Mouse (Mus musculus): Measurements from ENCODE around the gene Ush1g. TPM values are rescaled to one million over a fixed set of nuclear protein-coding genes. Genes with fewer than 3 reads are reported as not detected.

Ush1g gene
- polyA plus RNA-seq, 1 experiment from 2014 or later: 0.32 TPM

GRCm38 (mm10) chr11:115298160-115298559 is 23.7 kb downstream of the Ush1g start:
- H3K36me3 ChIP-seq (ENCODE audit: control insufficient read depth, insufficient read depth): no peaks in the 10 kb centered on the region
- no peak for ATAC-seq (replicated peaks; ENCODE audit: extremely low read depth, insufficient read depth, low FRiP score)
- peaks cover 6% of the 10 kb centered on the region for H3K4me1 ChIP-seq (ENCODE audit: control insufficient read depth, insufficient read depth, low read length)
- H3K27ac ChIP-seq (ENCODE audit: low read length): no peak overlapping the region
- peaks cover 13% of the 10 kb centered on the region for H3K27me3 ChIP-seq (ENCODE audit: control insufficient read depth, insufficient read depth, low read length)
- no peak overlapping the region for H3K9ac ChIP-seq (ENCODE audit: low read length)
- H3K4me2 ChIP-seq (ENCODE audit: low read depth, low read length): no peak overlapping the region
- H3K4me3 ChIP-seq (ENCODE audit: low read length): no peak overlapping the region
- WGBS: 70% methylated on average over 8 of the region's 8 CpGs
- H3K9me3 ChIP-seq (replicated peaks; ENCODE audit: control insufficient read depth, low read length): peaks cover 3% of the 10 kb centered on the region; the same call in 1 of the 2 replicates

GRCm38 (mm10) chr11:115297214-115297826 is 24.5 kb downstream of the Ush1g start, which contains the start of gene Fads6:
Gene Fads6, minus strand, starts transcription at chr11:115297663.
- H3K4me3 ChIP-seq (ENCODE audit: low read length): peak within 1 kb of the TSS; percentile 61
- peaks cover 13% of the 10 kb centered on the region for H3K27me3 ChIP-seq (ENCODE audit: control insufficient read depth, insufficient read depth, low read length)
- H3K4me2 ChIP-seq (ENCODE audit: low read depth, low read length): peak within 1 kb of the TSS; percentile 98
- peaks cover 11% of the 10 kb centered on the region for H3K4me1 ChIP-seq (ENCODE audit: control insufficient read depth, insufficient read depth, low read length)
- under 1% methylated on average over 44 of the region's 44 CpGs for WGBS
- H3K27ac ChIP-seq (ENCODE audit: low read length): no peak within 1 kb of the TSS
- ATAC-seq (replicated peaks; ENCODE audit: extremely low read depth, insufficient read depth, low FRiP score): peak; percentile 71
- H3K9me3 ChIP-seq (replicated peaks; ENCODE audit: control insufficient read depth, low read length): peaks cover 3% of the 10 kb centered on the region; the same call in 1 of the 2 replicates
- H3K9ac ChIP-seq (ENCODE audit: low read length): peak within 1 kb of the TSS; percentile 73
- no peaks in the 10 kb centered on the region for H3K36me3 ChIP-seq (ENCODE audit: control insufficient read depth, insufficient read depth)

- no peak for ATAC-seq (replicated peaks; ENCODE audit: extremely low read depth, insufficient read depth, low FRiP score)
- H3K27me3 ChIP-seq (ENCODE audit: control insufficient read depth, insufficient read depth, low read length): peaks cover 13% of the 10 kb centered on the region
- peak overlapping the region; percentile 61 for H3K4me3 ChIP-seq (ENCODE audit: low read length)
- H3K9me3 ChIP-seq (replicated peaks; ENCODE audit: control insufficient read depth, low read length): peaks cover 3% of the 10 kb centered on the region; the same call in 1 of the 2 replicates
- H3K9ac ChIP-seq (ENCODE audit: low read length): peak overlapping the region; percentile 73
- 55% methylated on average over 21 of the region's 21 CpGs for WGBS
- peaks cover 11% of the 10 kb centered on the region for H3K4me1 ChIP-seq (ENCODE audit: control insufficient read depth, insufficient read depth, low read length)
- no peaks in the 10 kb centered on the region for H3K36me3 ChIP-seq (ENCODE audit: control insufficient read depth, insufficient read depth)
- H3K4me2 ChIP-seq (ENCODE audit: low read depth, low read length): peak overlapping the region; percentile 98
- H3K27ac ChIP-seq (ENCODE audit: low read length): no peak overlapping the region
These were observed 25.2 kb downstream of the Ush1g start for GRCm38 (mm10) chr11:115296471-115297210.

- 86% methylated on average over 11 of the region's 11 CpGs for WGBS
- Histone ChIP-seq H3K9me3 (replicated peaks; ENCODE audit: control insufficient read depth, low read length) (peaks cover 3% of the 10 kb centered on the region; the same call in 1 of the 2 replicates), H3K4me2 (ENCODE audit: low read depth, low read length) (no peak overlapping the region), H3K4me1 (ENCODE audit: control insufficient read depth, insufficient read depth, low read length) (peaks cover 14% of the 10 kb centered on the region), H3K4me3 (ENCODE audit: low read length) (no peak overlapping the region), H3K27ac (ENCODE audit: low read length) (no peak overlapping the region), H3K9ac (ENCODE audit: low read length) (no peak overlapping the region), H3K27me3 (ENCODE audit: control insufficient read depth, insufficient read depth, low read length) (peaks cover 13% of the 10 kb centered on the region), H3K36me3 (ENCODE audit: control insufficient read depth, insufficient read depth) (no peaks in the 10 kb centered on the region)
- ATAC-seq (replicated peaks; ENCODE audit: extremely low read depth, insufficient read depth, low FRiP score): no peak
These were observed 25.9 kb downstream of the Ush1g start for GRCm38 (mm10) chr11:115295939-115296338.

- Histone ChIP-seq H3K27me3 (ENCODE audit: control insufficient read depth, insufficient read depth, low read length) (peaks cover 8% of the 10 kb centered on the region), H3K4me3 (ENCODE audit: low read length) (no peak overlapping the region), H3K9me3 (replicated peaks; ENCODE audit: control insufficient read depth, low read length) (no peaks in the 10 kb centered on the region), H3K4me2 (ENCODE audit: low read depth, low read length) (no peak overlapping the region), H3K36me3 (ENCODE audit: control insufficient read depth, insufficient read depth) (no peaks in the 10 kb centered on the region), H3K9ac (ENCODE audit: low read length) (no peak overlapping the region), H3K4me1 (ENCODE audit: control insufficient read depth, insufficient read depth, low read length) (peaks cover 14% of the 10 kb centered on the region), H3K27ac (ENCODE audit: low read length) (no peak overlapping the region)
- WGBS: 58% methylated on average over 14 of the region's 14 CpGs
- no peak for ATAC-seq (replicated peaks; ENCODE audit: extremely low read depth, insufficient read depth, low FRiP score)
These were observed 29.0 kb downstream of the Ush1g start for GRCm38 (mm10) chr11:115292631-115293375.

- Histone ChIP-seq H3K4me3 (ENCODE audit: low read length) (no peak overlapping the region), H3K9ac (ENCODE audit: low read length) (no peak overlapping the region), H3K27me3 (ENCODE audit: control insufficient read depth, insufficient read depth, low read length) (no peaks in the 10 kb centered on the region), H3K9me3 (replicated peaks; ENCODE audit: control insufficient read depth, low read length) (no peaks in the 10 kb centered on the region), H3K4me2 (ENCODE audit: low read depth, low read length) (no peak overlapping the region), H3K27ac (ENCODE audit: low read length) (0 out of 2 replicates have a peak overlapping the region, but pooled peaks have one; percentile 9), H3K4me1 (ENCODE audit: control insufficient read depth, insufficient read depth, low read length) (peaks cover 8% of the 10 kb centered on the region; the same call in 1 of the 2 replicates), H3K36me3 (ENCODE audit: control insufficient read depth, insufficient read depth) (no peaks in the 10 kb centered on the region)
- 77% methylated on average over 10 of the region's 10 CpGs for WGBS
- no peak for ATAC-seq (replicated peaks; ENCODE audit: extremely low read depth, insufficient read depth, low FRiP score)
These were observed 30.3 kb downstream of the Ush1g start for GRCm38 (mm10) chr11:115291503-115291902.

GRCm38 (mm10) chr11:115290919-115291318 is 30.9 kb downstream of the Ush1g start:
- peak overlapping the region; percentile 10; the same call in 1 of the 2 replicates for H3K27ac ChIP-seq (ENCODE audit: low read length)

GRCm38 (mm10) chr11:115290314-115290713 is 31.5 kb downstream of the Ush1g start:
- Histone ChIP-seq H3K27ac (ENCODE audit: low read length) (peak overlapping the region; percentile 10; the same call in 1 of the 2 replicates), H3K27me3 (ENCODE audit: control insufficient read depth, insufficient read depth, low read length) (no peaks in the 10 kb centered on the region), H3K36me3 (ENCODE audit: control insufficient read depth, insufficient read depth) (no peaks in the 10 kb centered on the region), H3K4me2 (ENCODE audit: low read depth, low read length) (no peak overlapping the region), H3K4me3 (ENCODE audit: low read length) (no peak overlapping the region), H3K9me3 (replicated peaks; ENCODE audit: control insufficient read depth, low read length) (no peaks in the 10 kb centered on the region), H3K4me1 (ENCODE audit: control insufficient read depth, insufficient read depth, low read length) (peaks cover 8% of the 10 kb centered on the region; the same call in 1 of the 2 replicates), H3K9ac (ENCODE audit: low read length) (no peak overlapping the region)
- no peak for ATAC-seq (replicated peaks; ENCODE audit: extremely low read depth, insufficient read depth, low FRiP score)
- 94% methylated on average over 1 of the region's 1 CpGs for WGBS

More at GRCm38 (mm10) chr11:115290919-115291318, 30.9 kb downstream of the Ush1g start:
- WGBS: 39% methylated on average over 6 of the region's 6 CpGs
- Histone ChIP-seq H3K36me3 (ENCODE audit: control insufficient read depth, insufficient read depth) (no peaks in the 10 kb centered on the region), H3K4me3 (ENCODE audit: low read length) (no peak overlapping the region), H3K9me3 (replicated peaks; ENCODE audit: control insufficient read depth, low read length) (no peaks in the 10 kb centered on the region), H3K27me3 (ENCODE audit: control insufficient read depth, insufficient read depth, low read length) (no peaks in the 10 kb centered on the region), H3K9ac (ENCODE audit: low read length) (no peak overlapping the region), H3K4me2 (ENCODE audit: low read depth, low read length) (no peak overlapping the region), H3K4me1 (ENCODE audit: control insufficient read depth, insufficient read depth, low read length) (peaks cover 8% of the 10 kb centered on the region; the same call in 1 of the 2 replicates)
- peak; percentile 43; the same call in 1 of the 2 replicates for ATAC-seq (replicated peaks; ENCODE audit: extremely low read depth, insufficient read depth, low FRiP score)
